Mouse (Mus musculus) yolk sac, embryonic 10.5 days (tissue): ENCODE data around the gene Col2a1.

Experiments used
- DNase-seq: peaks from one replicate; pipeline ENCODE4 v3.0.0-alpha.2; 2017; ENCODE audit warnings: low spot score

Gene Col2a1

GRCm38 (mm10) chr15:97927018-97927417 is 77.5 kb downstream of the Col2a1 start:
- no peak for DNase-seq
